Mouse (Mus musculus) kidney, adult 2 months (tissue): ENCODE results near the gene Kcnd2. TPM values are rescaled to one million over a fixed set of nuclear protein-coding genes. Genes with fewer than 3 reads are reported as not detected.

ENCODE experiments used
- DNase-seq: peaks from one replicate; pipeline ENCODE4 v3.0.0; 2021
- H3K27ac ChIP-seq: fragments of 200-500 bp; 2 replicates; pipeline ENCODE4 v1.5.1; 2012; ENCODE audit warnings: low read depth, low read length, control low read depth, inconsistent platforms; ENCODE audit not compliant: insufficient read depth
- H3K27me3 ChIP-seq: fragments of 200-500 bp; replicated peaks from 2 replicates; pipeline ENCODE4 v1.6.1; 2012; ENCODE audit warnings: mild to moderate bottlenecking, moderate library complexity, low read length, inconsistent platforms; ENCODE audit not compliant: control insufficient read depth, insufficient read depth
- H3K36me3 ChIP-seq: fragments of 200-500 bp; 2 replicates; pipeline ENCODE4 v1.6.1; 2012; ENCODE audit warnings: mild to moderate bottlenecking, moderate library complexity, low read length, inconsistent platforms; ENCODE audit not compliant: control insufficient read depth, insufficient read depth
- H3K4me1 ChIP-seq: fragments of 200-500 bp; 2 replicates; pipeline ENCODE4 v1.6.1; 2011; ENCODE audit warnings: low read length; ENCODE audit not compliant: control insufficient read depth, insufficient read depth
- H3K4me3 ChIP-seq: fragments of 200-500 bp; 2 replicates; pipeline ENCODE4 v1.5.1; 2011; ENCODE audit warnings: mild to moderate bottlenecking, low read depth, low read length, control low read depth; ENCODE audit not compliant: insufficient read depth
- CTCF ChIP-seq: fragments of 200-500 bp; conservative IDR thresholded peaks from 2 replicates; pipeline ENCODE4 v1.5.1; 2011; ENCODE audit warnings: low read depth, mild to moderate bottlenecking, control low read depth, low read length, moderate library complexity, mixed read lengths; ENCODE audit not compliant: insufficient read depth, insufficient read length
- POLR2A ChIP-seq: fragments of 200-500 bp; IDR thresholded peaks from one replicate; pipeline ENCODE4 v1.6.1; 2011; ENCODE audit warnings: low read depth, low read length, control low read depth
- WGBS: fragments of 180-500 bp; shearing (Covaris S2); methylation state at CpG from one replicate; pipeline ENCODE4 v1.1.7; 2018; 5-methylcytosine and 5-hydroxymethylcytosine counted together
- polyA plus RNA-seq: library from polyadenylated mRNA; depleted of rRNA; stranded (reverse); fragments of >200 nt; gene quantifications from 2 replicates; pipeline ENCODE4 v1.2.3, GENCODE M21; 2012

Gene Kcnd2
- polyA plus RNA-seq, 1 experiment = 0.13 TPM

DNA sequence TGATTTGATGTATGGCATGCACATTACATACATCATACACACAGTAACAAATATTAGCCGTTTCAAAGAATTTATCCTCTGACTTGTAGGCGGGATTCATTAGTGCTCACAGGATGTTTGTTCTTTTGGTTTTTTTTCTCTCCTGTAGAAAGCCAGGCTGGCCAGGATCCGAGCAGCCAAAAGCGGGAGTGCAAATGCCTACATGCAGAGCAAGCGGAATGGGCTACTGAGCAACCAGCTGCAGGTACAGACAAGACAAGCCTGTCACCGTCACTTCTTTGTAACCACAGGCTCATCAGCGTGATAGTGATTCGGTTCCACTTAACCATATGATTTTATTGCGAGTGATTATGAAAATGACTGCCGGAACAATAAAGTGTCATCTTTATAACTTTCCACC, 506.9 kb downstream of the Kcnd2 start:
- DNase-seq = no peak
- Histone ChIP-seq H3K27ac (no peak overlapping the region), H3K27me3 (no peaks in the 10 kb centered on the region), H3K4me1 (no peaks in the 10 kb centered on the region), H3K36me3 (no peaks in the 10 kb centered on the region), H3K4me3 (no peak overlapping the region)
- 78% methylated on average over 10 of the region's 10 CpGs for WGBS
- no peak for TF ChIP-seq POLR2A

- no peak for DNase-seq
- Histone ChIP-seq H3K27me3 (no peaks in the 10 kb centered on the region), H3K27ac (no peak overlapping the region), H3K4me3 (no peak overlapping the region), H3K36me3 (no peaks in the 10 kb centered on the region), H3K4me1 (no peaks in the 10 kb centered on the region)
- TF ChIP-seq CTCF (no peak), POLR2A (no peak)
- WGBS = 59% methylated on average over 2 of the region's 2 CpGs
Observed at GRCm38 (mm10) chr6:21740606-21741005, 525.3 kb downstream of the Kcnd2 start.

- H3K27ac ChIP-seq = no peak overlapping the region
- 35% methylated on average over 3 of the region's 3 CpGs for WGBS
Observed at GRCm38 (mm10) chr6:21744615-21745266, 529.4 kb downstream of the Kcnd2 start.

DNA sequence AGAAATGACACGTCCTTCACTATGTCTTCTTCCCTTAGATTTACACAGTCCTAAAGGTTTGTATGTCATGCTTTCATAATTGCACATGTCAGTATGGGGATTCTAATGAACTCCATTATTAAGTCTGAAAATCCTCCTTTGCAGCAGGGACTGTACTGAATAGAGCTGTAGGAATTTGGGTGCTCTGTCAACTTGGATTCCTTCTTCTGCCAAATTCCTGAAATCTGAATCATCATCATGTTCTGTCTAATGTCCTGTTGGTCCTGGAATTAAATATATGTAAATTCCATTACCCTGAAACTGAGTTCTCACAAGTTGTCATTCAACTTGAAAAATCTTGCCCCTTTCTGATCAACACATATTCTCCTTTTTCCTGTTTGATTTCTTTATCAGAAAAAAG, 532.2 kb downstream of the Kcnd2 start:
- Histone ChIP-seq H3K4me3 (no peak overlapping the region), H3K36me3 (no peaks in the 10 kb centered on the region), H3K27ac (no peak overlapping the region), H3K27me3 (no peaks in the 10 kb centered on the region), H3K4me1 (no peaks in the 10 kb centered on the region)
- no peak for TF ChIP-seq POLR2A
- no peak for TF ChIP-seq CTCF
- WGBS = 83% methylated on average over 1 of the region's 1 CpGs
- DNase-seq = no peak

More at GRCm38 (mm10) chr6:21744615-21745266, 529.4 kb downstream of the Kcnd2 start:
- no peaks in the 10 kb centered on the region for H3K27me3 ChIP-seq
- no peak overlapping the region for H3K4me3 ChIP-seq
- TF ChIP-seq CTCF (no peak), POLR2A (no peak)
- DNase-seq = no peak
- H3K4me1 ChIP-seq = no peaks in the 10 kb centered on the region
- no peaks in the 10 kb centered on the region for H3K36me3 ChIP-seq

- TF ChIP-seq POLR2A (no peak), CTCF (no peak)
- Histone ChIP-seq H3K36me3 (no peaks in the 10 kb centered on the region; the same call in 1 of the 2 replicates), H3K4me3 (no peak overlapping the region), H3K4me1 (no peaks in the 10 kb centered on the region), H3K27ac (no peak overlapping the region), H3K27me3 (no peaks in the 10 kb centered on the region)
- DNase-seq = no peak
- 62% methylated on average over 12 of the region's 12 CpGs for WGBS
Observed at GRCm38 (mm10) chr6:21767787-21768221, 552.5 kb downstream of the Kcnd2 start.

GRCm38 (mm10) chr6:21768745-21769446, 553.6 kb downstream of the Kcnd2 start:
- peak; percentile 55 for DNase-seq
- Histone ChIP-seq H3K4me3 (no peak overlapping the region), H3K27me3 (no peaks in the 10 kb centered on the region), H3K27ac (no peak overlapping the region), H3K4me1 (no peaks in the 10 kb centered on the region), H3K36me3 (no peaks in the 10 kb centered on the region; the same call in 1 of the 2 replicates)
- TF ChIP-seq POLR2A (no peak), CTCF (no peak)
- WGBS = 61% methylated on average over 9 of the region's 9 CpGs

DNA sequence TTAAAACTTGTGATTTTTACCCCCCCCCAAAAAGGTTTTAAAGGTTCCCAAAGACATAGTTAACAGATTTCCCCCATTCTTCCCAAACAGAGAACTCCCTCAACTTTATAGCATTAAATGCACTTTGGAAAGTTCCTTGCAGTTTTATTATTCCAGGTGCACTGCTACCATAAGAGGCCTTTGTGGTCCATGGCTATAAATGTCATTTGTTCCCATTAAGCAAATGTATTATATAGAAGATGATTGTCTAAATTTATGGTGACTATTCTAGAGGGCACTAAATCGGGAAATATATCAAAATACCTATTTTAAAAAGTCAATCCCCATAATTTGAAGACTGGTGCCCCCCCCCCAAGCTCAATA, 554.1 kb downstream of the Kcnd2 start:
- H3K36me3 ChIP-seq = no peaks in the 10 kb centered on the region; the same call in 1 of the 2 replicates
- no peak overlapping the region for H3K27ac ChIP-seq
- 79% methylated on average over 1 of the region's 1 CpGs for WGBS
- TF ChIP-seq CTCF = no peak
- TF ChIP-seq POLR2A = no peak
- no peaks in the 10 kb centered on the region for H3K4me1 ChIP-seq
- H3K4me3 ChIP-seq = no peak overlapping the region
- no peaks in the 10 kb centered on the region for H3K27me3 ChIP-seq
- no peak for DNase-seq
